Mouse (Mus musculus): Measurements from ENCODE around the gene Hoxc9. TPM values are rescaled to one million over a fixed set of nuclear protein-coding genes. Genes with fewer than 3 reads are reported as not detected.

The Hoxc9 gene
- polyA plus RNA-seq, 1 experiment, result 0.22 TPM

GRCm38 (mm10) chr15:103014166-103015008 is 38.1 kb downstream of the Hoxc9 start:
- no peaks in the 10 kb centered on the region for H3K36me3 ChIP-seq (ENCODE audit: control insufficient read depth, insufficient read depth, low read length)
- peaks cover 71% of the 10 kb centered on the region for H3K27me3 ChIP-seq (ENCODE audit: control insufficient read depth, insufficient read depth, low read length)
- H3K27ac ChIP-seq (ENCODE audit: insufficient read depth, low read depth, low read length), result peak overlapping the region; percentile 80
- H3K4me3 ChIP-seq (ENCODE audit: low read depth, low read length), result peak overlapping the region; percentile 59
- H3K4me1 ChIP-seq (ENCODE audit: control insufficient read depth, insufficient read depth, insufficient read length, low read length), result peaks cover 2% of the 10 kb centered on the region
- TF ChIP-seq CTCF (IDR thresholded peaks at IDR 0.05; ENCODE audit: extremely low read depth, insufficient read length, insufficient replicate concordance, low read depth, low read length) (no peak), POLR2A (IDR thresholded peaks at IDR 0.05; ENCODE audit: low read depth, low read length) (no peak)
- WGBS, result 3% methylated on average over 57 of the region's 57 CpGs

DNA sequence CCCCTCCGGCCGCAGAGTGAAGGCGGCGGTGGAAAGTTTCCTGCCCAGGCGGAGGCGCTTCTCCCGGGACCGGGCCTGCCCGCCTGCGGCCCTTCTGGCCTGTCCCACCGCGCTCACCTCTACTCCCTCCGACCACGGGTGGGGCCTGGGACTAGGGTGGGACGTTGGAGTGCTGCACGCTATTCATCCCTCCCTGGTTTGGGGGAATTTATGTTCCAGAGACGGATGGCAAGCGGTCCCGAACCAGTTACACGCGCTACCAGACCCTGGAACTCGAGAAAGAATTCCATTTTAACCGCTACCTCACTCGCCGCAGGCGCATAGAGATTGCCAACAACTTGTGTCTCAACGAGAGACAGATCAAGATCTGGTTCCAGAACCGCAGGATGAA is 38.8 kb downstream of the Hoxc9 start:
- peaks cover 65% of the 10 kb centered on the region for H3K27me3 ChIP-seq (ENCODE audit: control insufficient read depth, insufficient read depth, low read length)
- H3K27ac ChIP-seq (ENCODE audit: insufficient read depth, low read depth, low read length), result peak overlapping the region; percentile 16; the same call in 1 of the 2 replicates
- WGBS, result 4% methylated on average over 28 of the region's 28 CpGs
- H3K4me1 ChIP-seq (ENCODE audit: control insufficient read depth, insufficient read depth, insufficient read length, low read length), result no peaks in the 10 kb centered on the region; the same call in 1 of the 2 replicates
- H3K4me3 ChIP-seq (ENCODE audit: low read depth, low read length), result peak overlapping the region; percentile 59
- no peaks in the 10 kb centered on the region for H3K36me3 ChIP-seq (ENCODE audit: control insufficient read depth, insufficient read depth, low read length)
- TF ChIP-seq CTCF (IDR thresholded peaks at IDR 0.05; ENCODE audit: extremely low read depth, insufficient read length, insufficient replicate concordance, low read depth, low read length), result no peak

- peaks cover 59% of the 10 kb centered on the region for H3K27me3 ChIP-seq (ENCODE audit: control insufficient read depth, insufficient read depth, low read length)
- H3K4me3 ChIP-seq (ENCODE audit: low read depth, low read length), result peak overlapping the region; percentile 59
- peak overlapping the region; percentile 16; the same call in 1 of the 2 replicates for H3K27ac ChIP-seq (ENCODE audit: insufficient read depth, low read depth, low read length)
- no peak for TF ChIP-seq POLR2A (IDR thresholded peaks at IDR 0.05; ENCODE audit: low read depth, low read length)
- TF ChIP-seq CTCF (IDR thresholded peaks at IDR 0.05; ENCODE audit: extremely low read depth, insufficient read length, insufficient replicate concordance, low read depth, low read length), result no peak
- no peaks in the 10 kb centered on the region for H3K36me3 ChIP-seq (ENCODE audit: control insufficient read depth, insufficient read depth, low read length)
- WGBS, result 12% methylated on average over 19 of the region's 19 CpGs
- no peaks in the 10 kb centered on the region; the same call in 1 of the 2 replicates for H3K4me1 ChIP-seq (ENCODE audit: control insufficient read depth, insufficient read depth, insufficient read length, low read length)
Observed at GRCm38 (mm10) chr15:103015406-103016166, 39.3 kb downstream of the Hoxc9 start.

- Histone ChIP-seq H3K4me1 (ENCODE audit: control insufficient read depth, insufficient read depth, insufficient read length, low read length) (no peaks in the 10 kb centered on the region; the same call in 1 of the 2 replicates), H3K27me3 (ENCODE audit: control insufficient read depth, insufficient read depth, low read length) (peaks cover 41% of the 10 kb centered on the region), H3K36me3 (ENCODE audit: control insufficient read depth, insufficient read depth, low read length) (no peaks in the 10 kb centered on the region), H3K4me3 (ENCODE audit: low read depth, low read length) (no peak within 1 kb of the TSS), H3K27ac (ENCODE audit: insufficient read depth, low read depth, low read length) (no peak within 1 kb of the TSS)
- WGBS, result 40% methylated on average over 9 of the region's 9 CpGs
- TF ChIP-seq POLR2A (IDR thresholded peaks at IDR 0.05; ENCODE audit: low read depth, low read length), result no peak
- TF ChIP-seq CTCF (IDR thresholded peaks at IDR 0.05; ENCODE audit: extremely low read depth, insufficient read length, insufficient replicate concordance, low read depth, low read length), result no peak
Observed at GRCm38 (mm10) chr15:103018636-103019035, 42.4 kb downstream of the Hoxc9 start, which contains the start of gene Hoxc4. TSS of gene Hoxc4 (plus strand) at chr15:103018934.

- Histone ChIP-seq H3K4me1 (ENCODE audit: control insufficient read depth, insufficient read depth, insufficient read length, low read length) (no peaks in the 10 kb centered on the region), H3K36me3 (ENCODE audit: control insufficient read depth, insufficient read depth, low read length) (no peaks in the 10 kb centered on the region), H3K4me3 (ENCODE audit: low read depth, low read length) (no peak overlapping the region), H3K27me3 (ENCODE audit: control insufficient read depth, insufficient read depth, low read length) (peaks cover 23% of the 10 kb centered on the region), H3K27ac (ENCODE audit: insufficient read depth, low read depth, low read length) (no peak overlapping the region)
- WGBS, result 12% methylated on average over 8 of the region's 8 CpGs
- no peak for TF ChIP-seq CTCF (IDR thresholded peaks at IDR 0.05; ENCODE audit: extremely low read depth, insufficient read length, insufficient replicate concordance, low read depth, low read length)
- TF ChIP-seq POLR2A (IDR thresholded peaks at IDR 0.05; ENCODE audit: low read depth, low read length), result no peak
Observed at GRCm38 (mm10) chr15:103020899-103021418, 44.7 kb downstream of the Hoxc9 start.

DNA sequence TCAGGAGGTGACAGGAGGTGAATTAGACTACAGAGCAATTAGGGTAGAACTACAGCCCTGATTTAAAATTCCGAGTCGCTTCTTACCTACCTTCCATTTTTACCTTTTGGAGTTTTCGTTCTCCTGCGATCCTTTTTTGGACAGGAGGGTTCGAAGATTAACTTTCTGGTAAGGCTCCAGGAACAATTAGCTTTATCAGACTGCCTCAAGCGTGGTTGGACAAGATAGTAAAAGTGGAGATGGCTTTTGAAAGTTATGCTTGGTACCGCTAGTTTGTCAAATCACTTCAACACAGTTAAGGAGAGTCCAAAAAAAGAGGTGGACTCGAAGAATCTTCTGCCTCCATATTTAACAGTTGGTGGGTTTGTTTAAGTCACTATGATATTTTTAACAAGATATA is 45.3 kb downstream of the Hoxc9 start:
- Histone ChIP-seq H3K4me1 (ENCODE audit: control insufficient read depth, insufficient read depth, insufficient read length, low read length) (no peaks in the 10 kb centered on the region), H3K27ac (ENCODE audit: insufficient read depth, low read depth, low read length) (no peak overlapping the region), H3K27me3 (ENCODE audit: control insufficient read depth, insufficient read depth, low read length) (peaks cover 23% of the 10 kb centered on the region), H3K36me3 (ENCODE audit: control insufficient read depth, insufficient read depth, low read length) (no peaks in the 10 kb centered on the region), H3K4me3 (ENCODE audit: low read depth, low read length) (no peak overlapping the region)
- WGBS, result 17% methylated on average over 8 of the region's 8 CpGs
- no peak for TF ChIP-seq CTCF (IDR thresholded peaks at IDR 0.05; ENCODE audit: extremely low read depth, insufficient read length, insufficient replicate concordance, low read depth, low read length)
- TF ChIP-seq POLR2A (IDR thresholded peaks at IDR 0.05; ENCODE audit: low read depth, low read length), result no peak

DNA sequence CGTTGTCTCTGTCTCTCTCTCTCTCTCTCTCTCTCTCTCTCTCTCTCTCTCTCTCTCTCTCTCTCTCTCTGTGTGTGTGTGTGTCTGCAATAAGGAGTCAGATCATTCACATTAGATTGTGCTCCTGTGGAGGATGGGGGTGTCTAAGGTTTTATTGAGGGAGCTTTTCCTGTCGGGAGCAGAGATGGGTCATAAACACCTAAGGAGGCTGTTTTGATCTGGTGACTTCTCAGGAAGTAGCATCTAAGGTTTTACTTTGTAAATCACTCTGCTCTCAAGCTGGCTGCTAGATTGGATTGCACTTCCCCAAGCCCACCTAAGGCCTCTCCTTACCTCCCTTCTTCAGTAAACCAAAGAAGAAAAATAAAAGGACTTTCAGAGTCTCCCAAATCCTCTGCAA is 47.9 kb downstream of the Hoxc9 start:
- Histone ChIP-seq H3K27ac (ENCODE audit: insufficient read depth, low read depth, low read length) (no peak overlapping the region), H3K36me3 (ENCODE audit: control insufficient read depth, insufficient read depth, low read length) (no peaks in the 10 kb centered on the region), H3K27me3 (ENCODE audit: control insufficient read depth, insufficient read depth, low read length) (peaks cover 29% of the 10 kb centered on the region), H3K4me3 (ENCODE audit: low read depth, low read length) (no peak overlapping the region), H3K4me1 (ENCODE audit: control insufficient read depth, insufficient read depth, insufficient read length, low read length) (no peaks in the 10 kb centered on the region)
- WGBS, result 13% methylated on average over 2 of the region's 2 CpGs
- no peak for TF ChIP-seq POLR2A (IDR thresholded peaks at IDR 0.05; ENCODE audit: low read depth, low read length)
- no peak for TF ChIP-seq CTCF (IDR thresholded peaks at IDR 0.05; ENCODE audit: extremely low read depth, insufficient read length, insufficient replicate concordance, low read depth, low read length)

All from small intestine, adult 2 months (tissue).